Mouse (Mus musculus): ENCODE measurements around the gene Dcakd. TPM values are rescaled to one million over a fixed set of nuclear protein-coding genes. Genes with fewer than 3 reads are reported as not detected.

The Dcakd gene
- 10 to 100 TPM; 21.8 to 25.4 TPM for total RNA-seq (2023)

GRCm38 (mm10) chr11:103028176-103028891, at the start of gene Dcakd, which contains the start of gene Nmt1:
Gene Dcakd (minus strand): TSS chr11:103028333.
Gene Nmt1 (plus strand): TSS chr11:103028190.

GRCm38 (mm10) chr11:102946265-102946991, 81.7 kb downstream of the Dcakd start, which contains the start of gene C1ql1:
Gene C1ql1 (minus strand): TSS chr11:102946688.

Other genes starting within 250 kb of the Dcakd start
- under 1 TPM in 1 of 2 experiments, not detected in 1; 0.16 TPM for gene Gjc1, start 208.6 kb downstream of the Dcakd start, total RNA-seq (2023)
- not detected for gene Higd1b, start 192.5 kb downstream of the Dcakd start, total RNA-seq (2023)
- gene Eftud2, start 147.3 kb downstream of the Dcakd start, total RNA-seq (2023), result 10 to 100 TPM; 57.7 to 64.3 TPM
- under 1 TPM in 1 of 2 experiments, not detected in 1; 0.33 TPM for gene Ccdc103, start 147.1 kb downstream of the Dcakd start, total RNA-seq (2023)
- not detected for gene Fam187a, start 143.2 kb downstream of the Dcakd start, total RNA-seq (2023)
- 1 to 10 TPM in 1 of 2 experiments, under 1 TPM in 1; 0.18 to 2.4 TPM for gene Gfap, start 127.4 kb downstream of the Dcakd start, total RNA-seq (2023)
- gene Kif18b, start 103.2 kb downstream of the Dcakd start, total RNA-seq (2023), result 10 to 100 TPM; 30.0 to 31.3 TPM
- not detected for gene C1ql1, start 81.6 kb downstream of the Dcakd start, total RNA-seq (2023)
- gene Nmt1, start 143 bp downstream of the Dcakd start, total RNA-seq (2023), result 10 to 100 TPM; 55.5 to 73.7 TPM
- gene Plcd3, start 73.3 kb upstream of the Dcakd start, total RNA-seq (2023), result 1 to 10 TPM in 1 of 2 experiments, under 1 TPM in 1; 0.29 to 1.0 TPM
- gene Acbd4, start 73.3 kb upstream of the Dcakd start, total RNA-seq (2023), result 10 to 100 TPM; 17.5 to 24.9 TPM
- 10 to 100 TPM; 37.7 to 39.4 TPM for gene Hexim1, start 87.9 kb upstream of the Dcakd start, total RNA-seq (2023)
- 1 to 10 TPM; 1.0 to 2.0 TPM for gene Hexim2, start 104.1 kb upstream of the Dcakd start, total RNA-seq (2023)
- 100 to 1,000 TPM; 653 to 657 TPM for gene Fmnl1, start 142.8 kb upstream of the Dcakd start, total RNA-seq (2023)
- gene 1700023F06Rik, start 180.2 kb upstream of the Dcakd start, total RNA-seq (2023), result not detected
- not detected for gene Spata32, start 190.1 kb upstream of the Dcakd start, total RNA-seq (2023)
- 10 to 100 TPM; 31.1 to 33.7 TPM for gene Map3k14, start 239.1 kb upstream of the Dcakd start, total RNA-seq (2023)